Mouse (Mus musculus): ENCODE data around the gene Zfp275.
"Not testable (repeated sequence)": the region's sequence is repeated elsewhere in the genome, so short reads cannot be mapped to it uniquely, and the experiment has no call there.

Zfp275 gene

GRCm38 (mm10) chrX:73342483-73342895 lies at the start of gene Zfp275:
Gene Zfp275 (plus strand): TSS chrX:73342621.
- DNase-seq (ENCODE audit: low read depth, low spot score): peak; percentile 81

- not testable (repeated sequence) for DNase-seq (ENCODE audit: low read depth, low spot score)
These were observed 49.5 kb upstream of the Zfp275 start, which contains the start of the genes Xlr5a and Xlr5c for GRCm38 (mm10) chrX:73292876-73293275. Gene Xlr5a (minus strand): TSS chrX:73292976. Gene Xlr5c (minus strand): TSS chrX:73292976.

GRCm38 (mm10) chrX:73295745-73296144 lies 46.7 kb upstream of the Zfp275 start:
- not testable (repeated sequence) for DNase-seq (ENCODE audit: low read depth, low spot score)

GRCm38 (mm10) chrX:73312522-73312921 lies 29.9 kb upstream of the Zfp275 start:
- peak; percentile 25 for DNase-seq (ENCODE audit: low read depth, low spot score)

- no peak for DNase-seq (ENCODE audit: low read depth, low spot score)
These were observed 21.4 kb upstream of the Zfp275 start for GRCm38 (mm10) chrX:73321029-73321428.

- no peak for DNase-seq (ENCODE audit: low read depth, low spot score)
These were observed 15.2 kb upstream of the Zfp275 start for GRCm38 (mm10) chrX:73327215-73327614.

GRCm38 (mm10) chrX:73333548-73333947 lies 8.9 kb upstream of the Zfp275 start:
- no peak for DNase-seq (ENCODE audit: low read depth, low spot score)

- no peak for DNase-seq (ENCODE audit: low read depth, low spot score)
These were observed 5.7 kb upstream of the Zfp275 start, which contains the start of gene Gm45015 for GRCm38 (mm10) chrX:73336740-73337139. Gene Gm45015 (minus strand): TSS chrX:73336840.

GRCm38 (mm10) chrX:73341473-73341872 lies 948 bp upstream of the Zfp275 start:
- no peak for DNase-seq (ENCODE audit: low read depth, low spot score)

GRCm38 (mm10) chrX:73342068-73342467 lies 353 bp upstream of the Zfp275 start:
- no peak for DNase-seq (ENCODE audit: low read depth, low spot score)

- peak; percentile 54 for DNase-seq (ENCODE audit: low read depth, low spot score)
These were observed 717 bp downstream of the Zfp275 start for GRCm38 (mm10) chrX:73342941-73343735.

- DNase-seq (ENCODE audit: low read depth, low spot score): no peak
These were observed 1.4 kb downstream of the Zfp275 start for GRCm38 (mm10) chrX:73343802-73344201.

- no peak for DNase-seq (ENCODE audit: low read depth, low spot score)
These were observed 1.9 kb downstream of the Zfp275 start for GRCm38 (mm10) chrX:73344346-73344745.

GRCm38 (mm10) chrX:73356163-73356562 lies 13.7 kb downstream of the Zfp275 start:
- no peak for DNase-seq (ENCODE audit: low read depth, low spot score)

- DNase-seq (ENCODE audit: low read depth, low spot score): no peak
These were observed 14.3 kb downstream of the Zfp275 start for GRCm38 (mm10) chrX:73356719-73357118.

GRCm38 (mm10) chrX:73363291-73363690 lies 20.9 kb downstream of the Zfp275 start:
- no peak for DNase-seq (ENCODE audit: low read depth, low spot score)

GRCm38 (mm10) chrX:73384419-73384818 lies 42.0 kb downstream of the Zfp275 start:
- DNase-seq (ENCODE audit: low read depth, low spot score): no peak

GRCm38 (mm10) chrX:73384924-73385323 lies 42.5 kb downstream of the Zfp275 start:
- DNase-seq (ENCODE audit: low read depth, low spot score): no peak

GRCm38 (mm10) chrX:73391481-73391880 lies 49.1 kb downstream of the Zfp275 start:
- DNase-seq (ENCODE audit: low read depth, low spot score): no peak

GRCm38 (mm10) chrX:73396446-73396845 lies 54.0 kb downstream of the Zfp275 start:
- DNase-seq (ENCODE audit: low read depth, low spot score): no peak

GRCm38 (mm10) chrX:73398636-73399035 lies 56.2 kb downstream of the Zfp275 start, which contains the start of gene Gm18336:
Gene Gm18336 (minus strand): TSS chrX:73398736.
- not testable (repeated sequence) for DNase-seq (ENCODE audit: low read depth, low spot score)

- no peak for DNase-seq (ENCODE audit: low read depth, low spot score)
These were observed 58.5 kb downstream of the Zfp275 start for GRCm38 (mm10) chrX:73400951-73401350.

- no peak for DNase-seq (ENCODE audit: low read depth, low spot score)
These were observed 59.2 kb downstream of the Zfp275 start for GRCm38 (mm10) chrX:73401616-73402015.
